Mouse (Mus musculus) neural tube, embryonic 12.5 days (tissue): Measurements from ENCODE around the gene Fkbp7. TPM values are rescaled to one million over a fixed set of nuclear protein-coding genes. Genes with fewer than 3 reads are reported as not detected.
"Not testable (repeated sequence)": the region's sequence is repeated elsewhere in the genome, so short reads cannot be mapped to it uniquely, and the experiment has no call there.

Experiments
- ATAC-seq: fragments of 200-750 bp; cut with Nextera tagmentation; 2 replicates; pipeline ENCODE4 v1.8.0; 2017; ENCODE audit warnings: low read depth, mild to moderate bottlenecking, moderate TSS enrichment, moderate library complexity; ENCODE audit not compliant: low FRiP score
- H3K27ac ChIP-seq: fragments of 300-500 bp; sonication (generic); 2 replicates; pipeline ENCODE4 v1.5.1; 2016
- H3K27me3 ChIP-seq: fragments of 300-500 bp; sonication (generic); replicated peaks from 2 replicates; pipeline ENCODE4 v1.6.1; 2016; ENCODE audit warnings: mild to moderate bottlenecking
- H3K36me3 ChIP-seq: fragments of 300-500 bp; sonication (generic); 2 replicates; pipeline ENCODE4 v1.6.1; 2016; ENCODE audit warnings: mild to moderate bottlenecking
- H3K4me1 ChIP-seq: fragments of 300-500 bp; sonication (generic); 2 replicates; pipeline ENCODE4 v1.6.1; 2016
- H3K4me2 ChIP-seq: fragments of 300-500 bp; sonication (generic); replicated peaks from 2 replicates; pipeline ENCODE4 v1.6.1; 2016; ENCODE audit warnings: mild to moderate bottlenecking
- H3K4me3 ChIP-seq: fragments of 300-500 bp; sonication (generic); 2 replicates; pipeline ENCODE4 v1.5.1; 2016
- H3K9ac ChIP-seq: fragments of 300-500 bp; sonication (generic); 2 replicates; pipeline ENCODE4 v1.6.1; 2016; ENCODE audit warnings: mild to moderate bottlenecking
- H3K9me3 ChIP-seq: fragments of 300-500 bp; sonication (generic); 2 replicates; pipeline ENCODE4 v1.6.1; 2016; ENCODE audit warnings: mild to moderate bottlenecking
- WGBS: fragments of 180-500 bp; shearing (Covaris S2); methylation state at CpG from one replicate; pipeline ENCODE4 v1.1.7; 2016; 5-methylcytosine and 5-hydroxymethylcytosine counted together
- polyA plus RNA-seq: library from polyadenylated mRNA; unstranded; fragments of >200 nt; fragmentation: Nextera tagmentation; extraction: Ambion mirVana; gene quantifications from 2 replicates; pipeline ENCODE4 v1.2.1, GENCODE M21; 2016

The Fkbp7 gene
- polyA plus RNA-seq, 1 experiment from 2014 or later: 28.1 TPM

DNA sequence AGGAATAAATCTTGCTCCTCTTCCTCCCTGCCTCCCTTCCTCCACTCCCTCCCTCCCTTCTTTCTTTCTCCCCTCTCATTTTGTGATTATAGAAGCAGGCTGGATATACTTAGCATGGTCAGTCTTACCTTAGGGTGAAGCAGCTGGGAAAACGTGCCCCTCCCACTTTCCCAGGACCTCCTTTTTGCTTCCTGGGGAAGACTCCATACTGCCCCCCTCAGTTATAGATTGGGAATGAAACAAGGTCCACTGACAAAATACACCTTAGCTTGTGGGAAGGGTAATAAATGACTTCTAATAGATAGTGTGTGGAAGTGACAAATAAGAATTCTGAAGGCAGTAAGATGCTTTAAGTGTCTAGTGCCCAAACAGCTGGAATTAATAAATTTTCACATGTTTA, 16.9 kb downstream of the Fkbp7 start:
- WGBS: 21% methylated on average over 1 of the region's 1 CpGs
- H3K4me3 ChIP-seq: no peak overlapping the region
- no peaks in the 10 kb centered on the region for H3K36me3 ChIP-seq
- no peak; the same call in 1 of the 2 replicates for ATAC-seq
- H3K9me3 ChIP-seq: no peaks in the 10 kb centered on the region
- no peak overlapping the region for H3K27ac ChIP-seq
- H3K27me3 ChIP-seq: no peaks in the 10 kb centered on the region
- no peak overlapping the region for H3K9ac ChIP-seq
- no peak overlapping the region for H3K4me2 ChIP-seq
- no peaks in the 10 kb centered on the region for H3K4me1 ChIP-seq

DNA sequence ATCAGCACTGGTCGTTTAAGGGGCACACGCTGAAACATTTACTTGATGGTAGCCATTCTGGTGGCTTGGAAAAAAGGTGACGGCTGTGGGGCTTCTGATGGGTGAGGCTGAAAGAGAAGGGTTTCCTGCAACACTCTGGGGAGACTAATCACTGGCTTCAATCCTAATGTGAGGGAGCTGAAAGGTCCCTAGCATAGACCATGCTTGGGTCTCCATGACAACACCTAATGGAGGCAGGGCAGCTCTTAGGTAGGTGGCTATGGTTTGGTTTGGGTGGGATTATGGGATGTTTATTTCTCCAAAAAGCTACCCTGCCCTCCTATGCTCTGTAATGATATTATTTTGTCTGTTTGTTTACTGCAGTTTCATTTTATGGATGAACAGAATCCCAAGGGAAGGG, 17.5 kb downstream of the Fkbp7 start:
- no peak for ATAC-seq
- 77% methylated on average over 3 of the region's 3 CpGs for WGBS

DNA sequence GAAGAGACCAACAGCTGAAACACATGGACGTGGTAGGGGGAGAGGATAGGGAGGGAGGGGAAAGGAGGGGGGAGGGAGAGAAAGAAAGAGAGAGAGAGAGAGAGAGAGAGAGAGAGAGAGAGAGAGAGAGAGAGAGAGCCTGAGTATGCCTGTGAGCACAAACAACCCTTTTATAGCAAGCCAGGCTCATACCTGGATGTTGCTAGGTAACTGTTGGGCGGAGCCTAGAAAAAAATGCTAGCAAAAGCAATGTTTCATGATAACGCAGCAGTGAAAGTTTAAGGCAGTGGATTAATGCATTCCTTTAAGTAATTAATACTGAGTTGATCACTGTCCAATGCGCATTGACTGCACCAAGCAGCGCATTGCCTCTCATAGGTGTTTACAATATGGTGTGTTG, 18.3 kb downstream of the Fkbp7 start:
- no peak for ATAC-seq
- Histone ChIP-seq H3K36me3 (no peaks in the 10 kb centered on the region), H3K27ac (no peak overlapping the region), H3K9me3 (no peaks in the 10 kb centered on the region), H3K4me1 (no peaks in the 10 kb centered on the region), H3K4me3 (no peak overlapping the region), H3K9ac (no peak overlapping the region), H3K27me3 (no peaks in the 10 kb centered on the region), H3K4me2 (no peak overlapping the region)
- 81% methylated on average over 5 of the region's 5 CpGs for WGBS

More for the DNA sequence above, 17.5 kb downstream of the Fkbp7 start:
- H3K4me3 ChIP-seq: no peak overlapping the region
- H3K9ac ChIP-seq: no peak overlapping the region
- H3K27ac ChIP-seq: no peak overlapping the region
- H3K9me3 ChIP-seq: no peaks in the 10 kb centered on the region
- no peaks in the 10 kb centered on the region for H3K4me1 ChIP-seq
- no peaks in the 10 kb centered on the region for H3K36me3 ChIP-seq
- no peak overlapping the region for H3K4me2 ChIP-seq
- no peaks in the 10 kb centered on the region for H3K27me3 ChIP-seq

DNA sequence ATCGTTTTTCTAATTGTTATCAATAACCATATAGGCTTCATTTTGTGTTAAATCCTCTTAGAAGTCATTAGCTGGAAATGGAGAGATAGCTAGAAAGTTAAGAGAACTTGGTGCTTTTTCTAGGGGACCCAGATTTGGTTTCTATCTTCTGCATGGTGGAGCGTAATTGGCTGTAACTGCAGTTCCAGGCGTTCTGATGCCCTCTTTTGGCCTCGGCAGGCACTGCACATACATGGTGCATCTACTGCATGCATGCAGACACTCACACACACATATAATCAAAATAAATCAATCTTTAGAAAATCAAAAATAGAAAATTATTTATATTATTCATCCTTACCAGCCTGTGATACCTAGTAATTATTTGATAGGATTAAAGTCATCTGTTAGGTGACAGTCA, 19.8 kb downstream of the Fkbp7 start:
- no peak for ATAC-seq
- Histone ChIP-seq H3K4me2 (no peak overlapping the region), H3K27ac (no peak overlapping the region), H3K9ac (no peak overlapping the region), H3K36me3 (no peaks in the 10 kb centered on the region), H3K27me3 (no peaks in the 10 kb centered on the region), H3K4me1 (peaks cover 3% of the 10 kb centered on the region; the same call in 1 of the 2 replicates), H3K4me3 (no peak overlapping the region), H3K9me3 (no peaks in the 10 kb centered on the region)
- 91% methylated on average over 4 of the region's 4 CpGs for WGBS

DNA sequence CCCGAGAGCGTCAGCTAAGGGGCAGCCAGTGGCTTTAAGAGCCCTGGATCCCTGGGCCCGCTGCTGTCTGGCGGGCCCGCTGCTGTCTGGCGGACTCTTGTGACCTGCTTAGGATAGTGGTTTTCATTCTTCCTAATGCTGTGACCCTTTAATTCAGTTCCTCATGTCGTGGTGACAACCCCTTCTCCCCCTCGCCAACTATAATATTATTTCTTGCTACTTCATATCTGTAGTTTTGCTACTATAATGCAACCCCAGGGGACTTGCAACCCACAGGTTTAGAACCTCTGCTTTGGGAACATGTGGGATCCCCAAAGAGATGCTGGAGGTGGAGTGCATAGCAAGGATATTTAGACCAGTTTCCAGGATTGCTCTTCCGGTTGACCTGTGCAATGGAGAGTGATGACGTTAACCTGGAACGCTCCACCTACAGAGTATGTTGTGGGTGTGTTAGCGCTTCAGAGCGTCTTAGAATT, 24.2 kb downstream of the Fkbp7 start:
- peak; percentile 35 for ATAC-seq
- Histone ChIP-seq H3K36me3 (no peaks in the 10 kb centered on the region), H3K9me3 (no peaks in the 10 kb centered on the region), H3K4me2 (peak overlapping the region; percentile 69), H3K27ac (peak overlapping the region; percentile 64), H3K9ac (peak overlapping the region; percentile 38; the same call in 1 of the 2 replicates), H3K27me3 (no peaks in the 10 kb centered on the region), H3K4me3 (peak overlapping the region; percentile 68), H3K4me1 (peaks cover 16% of the 10 kb centered on the region)
- 36% methylated on average over 13 of the region's 13 CpGs for WGBS

DNA sequence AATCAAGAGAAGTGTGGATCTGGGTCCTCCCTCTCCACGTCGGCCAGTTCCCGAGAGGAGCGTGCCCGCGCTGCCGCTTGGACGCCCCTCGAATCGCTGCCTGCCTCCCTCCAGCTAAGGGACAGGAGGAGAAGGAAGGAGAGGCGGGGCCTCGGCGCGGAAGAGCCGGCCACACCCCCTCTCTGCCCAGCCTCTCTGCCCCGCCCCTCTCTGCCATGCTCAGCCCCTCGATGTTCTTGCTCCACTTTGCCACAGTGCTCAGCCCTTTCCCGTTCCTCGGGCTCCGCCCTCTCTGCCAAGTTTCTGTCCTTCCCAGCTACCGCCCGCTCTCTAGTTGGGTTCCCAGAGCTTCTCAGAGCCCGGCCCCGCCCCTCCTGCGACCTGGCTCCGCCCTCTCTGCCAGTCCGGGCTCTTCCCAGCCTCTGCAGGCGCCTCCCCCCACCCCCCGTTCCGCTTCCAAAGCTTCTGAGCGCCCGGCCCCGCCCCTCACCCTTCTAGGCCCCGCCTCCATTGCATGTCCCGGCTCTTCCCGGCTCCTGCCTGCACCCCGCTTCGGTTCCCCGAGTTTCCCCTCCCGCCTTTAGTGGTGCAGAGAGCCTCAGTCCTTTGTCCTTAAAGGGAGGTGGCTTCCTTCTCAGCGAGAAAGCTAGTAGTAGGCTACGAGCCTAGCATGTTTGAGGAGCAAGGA, 24.9 kb downstream of the Fkbp7 start, which contains the start of the genes Prkra and Pjvk:
TSS of gene Prkra (minus strand) at position 133 of the 688 bp plus-strand sequence.
TSS of gene Pjvk (plus strand) at position 594 of the 688 bp plus-strand sequence.
- Histone ChIP-seq H3K4me3 (peak within 1 kb of the TSS; percentile 68), H3K27ac (peak within 1 kb of the TSS; percentile 78), H3K36me3 (0 out of 2 replicates have a peak, but pooled peaks cover 2% of the 10 kb centered on the region), H3K4me2 (peak within 1 kb of the TSS; percentile 69), H3K4me1 (peaks cover 16% of the 10 kb centered on the region), H3K9ac (peak within 1 kb of the TSS; percentile 79), H3K27me3 (no peaks in the 10 kb centered on the region), H3K9me3 (no peaks in the 10 kb centered on the region)
- peak; percentile 98 for ATAC-seq
- whole genome bisulfite sequencing: under 1% methylated on average over 39 of the region's 42 CpGs

DNA sequence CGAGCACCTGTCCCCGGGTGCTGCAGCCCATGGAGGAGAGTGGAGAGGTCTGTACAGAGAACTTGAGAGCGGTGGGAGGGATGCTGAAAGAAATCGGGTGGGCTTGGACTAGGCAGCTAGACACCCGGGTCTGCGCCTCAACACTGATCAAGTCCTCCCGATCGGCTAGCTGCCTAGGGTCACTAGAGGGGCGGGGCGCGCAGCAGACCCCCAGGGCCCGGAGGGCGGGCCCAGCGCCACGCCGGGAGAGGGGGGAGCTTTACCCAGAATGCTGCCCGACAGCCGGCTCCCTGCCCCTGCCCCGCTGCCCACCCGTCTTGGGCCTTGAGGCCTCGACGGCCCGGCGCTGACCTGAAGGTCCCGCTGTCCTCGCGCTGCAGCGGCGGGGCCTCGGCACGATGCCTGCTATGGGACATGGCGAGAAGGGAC, 25.5 kb downstream of the Fkbp7 start:
- Histone ChIP-seq H3K4me1 (peaks cover 16% of the 10 kb centered on the region), H3K4me3 (peak overlapping the region; percentile 68), H3K27me3 (no peaks in the 10 kb centered on the region), H3K36me3 (peaks cover 5% of the 10 kb centered on the region), H3K9me3 (no peaks in the 10 kb centered on the region), H3K4me2 (peak overlapping the region; percentile 69), H3K9ac (peak overlapping the region; percentile 79), H3K27ac (peak overlapping the region; percentile 78)
- peak; percentile 79 for ATAC-seq
- 0% methylated on average over 32 of the region's 32 CpGs for WGBS

DNA sequence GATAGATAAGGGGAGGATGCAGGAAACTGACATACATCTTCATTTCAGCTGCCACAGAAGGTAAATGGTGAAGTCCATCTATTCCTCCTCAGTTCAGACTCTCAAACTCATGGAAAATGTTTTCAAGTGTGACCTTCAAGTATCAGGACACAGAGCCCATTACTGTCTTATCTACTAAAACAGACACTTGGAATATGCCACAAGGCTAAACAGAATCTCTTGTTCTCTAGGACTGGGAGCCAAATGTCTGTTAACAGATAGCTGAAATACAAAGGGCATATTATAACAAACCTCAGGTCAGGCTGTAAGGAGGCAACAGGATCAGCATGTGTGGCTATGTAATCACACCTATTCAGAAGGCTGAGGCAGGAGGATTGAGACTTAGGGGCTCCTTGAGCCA, 29.1 kb downstream of the Fkbp7 start:
- H3K4me1 ChIP-seq: peaks cover 16% of the 10 kb centered on the region
- peaks cover 34% of the 10 kb centered on the region for H3K36me3 ChIP-seq
- H3K4me3 ChIP-seq: no peak overlapping the region
- H3K4me2 ChIP-seq: no peak overlapping the region
- no peaks in the 10 kb centered on the region for H3K9me3 ChIP-seq
- ATAC-seq: no peak
- no peaks in the 10 kb centered on the region for H3K27me3 ChIP-seq
- no peak overlapping the region for H3K9ac ChIP-seq
- H3K27ac ChIP-seq: no peak overlapping the region

- no peaks in the 10 kb centered on the region for H3K4me1 ChIP-seq
- H3K9me3 ChIP-seq: no peaks in the 10 kb centered on the region
- H3K9ac ChIP-seq: no peak overlapping the region
- no peak overlapping the region for H3K4me3 ChIP-seq
- H3K27ac ChIP-seq: no peak overlapping the region
- no peaks in the 10 kb centered on the region for H3K27me3 ChIP-seq
- H3K4me2 ChIP-seq: no peak overlapping the region
- H3K36me3 ChIP-seq: peaks cover 66% of the 10 kb centered on the region
- WGBS: 95% methylated on average over 2 of the region's 2 CpGs
- no peak for ATAC-seq
Observed at GRCm38 (mm10) chr2:76639637-76640036, 33.3 kb downstream of the Fkbp7 start.

- 93% methylated on average over 4 of the region's 4 CpGs for WGBS
- no peaks in the 10 kb centered on the region for H3K4me1 ChIP-seq
Observed at GRCm38 (mm10) chr2:76631600-76631999, 41.3 kb downstream of the Fkbp7 start.

GRCm38 (mm10) chr2:76630293-76630692, 42.6 kb downstream of the Fkbp7 start:
- Histone ChIP-seq H3K36me3 (peaks cover 87% of the 10 kb centered on the region), H3K9me3 (0 out of 2 replicates have a peak, but pooled peaks cover 4% of the 10 kb centered on the region), H3K27ac (no peak overlapping the region), H3K9ac (no peak overlapping the region), H3K4me1 (no peaks in the 10 kb centered on the region), H3K4me3 (no peak overlapping the region), H3K27me3 (no peaks in the 10 kb centered on the region), H3K4me2 (no peak overlapping the region)
- no peak for ATAC-seq
- WGBS: 94% methylated on average over 12 of the region's 12 CpGs

More at GRCm38 (mm10) chr2:76631600-76631999, 41.3 kb downstream of the Fkbp7 start:
- Histone ChIP-seq H3K9ac (no peak overlapping the region), H3K27ac (no peak overlapping the region), H3K4me2 (no peak overlapping the region), H3K4me3 (no peak overlapping the region), H3K9me3 (no peaks in the 10 kb centered on the region), H3K36me3 (peaks cover 87% of the 10 kb centered on the region), H3K27me3 (no peaks in the 10 kb centered on the region)
- no peak for ATAC-seq

DNA sequence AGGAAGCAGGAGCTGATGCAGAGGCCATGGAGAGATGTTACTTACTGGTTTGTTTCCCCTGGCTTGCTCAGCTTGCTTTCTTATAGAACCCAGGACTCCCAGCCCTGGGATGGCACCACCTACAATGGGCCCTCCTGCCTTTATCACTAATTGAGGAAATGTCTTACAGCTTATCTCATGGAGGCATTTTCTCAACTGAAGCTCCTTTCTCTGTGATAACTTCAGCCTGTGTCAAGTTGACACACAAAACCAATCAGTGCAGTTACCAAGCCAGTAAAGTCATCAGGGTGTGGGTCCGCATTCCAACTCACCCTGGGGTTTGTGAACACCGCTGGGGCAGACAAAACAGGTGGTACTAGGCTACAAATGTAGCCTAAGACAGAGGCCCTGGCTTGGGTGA, 50.6 kb downstream of the Fkbp7 start:
- peaks cover 38% of the 10 kb centered on the region for H3K36me3 ChIP-seq
- WGBS: 89% methylated on average over 2 of the region's 2 CpGs
- not testable (repeated sequence) for H3K27ac ChIP-seq, H3K9me3 ChIP-seq, H3K9ac ChIP-seq, ATAC-seq, H3K4me2 ChIP-seq, H3K4me3 ChIP-seq, H3K4me1 ChIP-seq, H3K27me3 ChIP-seq

DNA sequence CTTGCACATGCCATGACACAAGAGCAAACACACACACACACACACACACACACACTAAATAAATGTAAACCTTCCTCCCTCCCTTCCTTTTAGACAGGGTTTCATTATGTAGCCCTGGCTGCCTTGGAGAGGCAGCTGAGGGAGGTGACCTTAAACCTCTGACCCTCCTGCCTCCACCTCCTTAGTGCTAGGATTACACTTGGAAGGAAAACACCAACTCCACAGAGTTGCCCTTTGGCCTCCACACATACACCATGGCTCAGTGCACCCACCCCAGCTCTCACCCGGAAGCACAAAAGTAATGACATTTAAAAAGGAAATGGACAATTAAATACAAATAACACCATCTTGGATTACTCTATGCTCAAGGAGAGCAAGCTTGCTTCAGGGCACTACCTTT, 51.2 kb downstream of the Fkbp7 start:
- Histone ChIP-seq H3K36me3 (peaks cover 32% of the 10 kb centered on the region), H3K9me3 (0 out of 2 replicates have a peak, but pooled peaks cover 4% of the 10 kb centered on the region), H3K4me2 (no peak overlapping the region), H3K27me3 (no peaks in the 10 kb centered on the region), H3K27ac (no peak overlapping the region), H3K4me3 (no peak overlapping the region), H3K4me1 (no peaks in the 10 kb centered on the region), H3K9ac (no peak overlapping the region)
- no peak for ATAC-seq
- WGBS: 84% methylated on average over 1 of the region's 1 CpGs
